Mouse (Mus musculus) cerebellum, adult 2 months (tissue): ENCODE results near the gene Eif2s2. TPM values are rescaled to one million over a fixed set of nuclear protein-coding genes. Genes with fewer than 3 reads are reported as not detected.
A peak's percentile ranks its signal among the peaks of the same experiment; 100 is the strongest.
"Not testable (repeated sequence)": the region's sequence is repeated elsewhere in the genome, so short reads cannot be mapped to it uniquely, and the experiment has no call there.

ENCODE experiments used
- DNase-seq, 2 experiments: peaks; one replicate each; pipeline ENCODE4 v3.0.0; 2021
- H3K27ac ChIP-seq: fragments of 200-500 bp; 2 replicates; pipeline ENCODE4 v1.5.1; 2012; ENCODE audit warnings: low read length, control low read depth, inconsistent platforms; ENCODE audit not compliant: insufficient read depth
- H3K27me3 ChIP-seq: fragments of 200-500 bp; 2 replicates; pipeline ENCODE4 v1.6.1; 2012; ENCODE audit warnings: inconsistent platforms, mild to moderate bottlenecking, low read length, moderate library complexity; ENCODE audit not compliant: control insufficient read depth, insufficient read depth
- H3K4me1 ChIP-seq: fragments of 200-500 bp; 2 replicates; pipeline ENCODE4 v1.6.1; 2011; ENCODE audit warnings: low read length; ENCODE audit not compliant: control insufficient read depth, insufficient read depth
- H3K4me3 ChIP-seq: fragments of 200-500 bp; replicated peaks from 2 replicates; pipeline ENCODE3; 2011; ENCODE audit warnings: mild to moderate bottlenecking, low read depth, low read length, control low read depth; ENCODE audit not compliant: insufficient read depth
- CTCF ChIP-seq: fragments of 200-500 bp; IDR thresholded peaks from 2 replicates; pipeline ENCODE4 v1.5.1; 2011; ENCODE audit warnings: low read depth, mild to moderate bottlenecking, control low read depth, low read length, moderate library complexity, borderline replicate concordance; ENCODE audit not compliant: insufficient read depth
- POLR2A ChIP-seq: fragments of 200-500 bp; IDR thresholded peaks from 2 replicates; pipeline ENCODE4 v1.6.1; 2011; ENCODE audit warnings: low read length, control low read depth, borderline replicate concordance; ENCODE audit not compliant: insufficient read depth
- WGBS: fragments of 180-500 bp; shearing (Covaris S2); methylation state at CpG from one replicate; pipeline ENCODE4 v1.1.7; 2018; 5-methylcytosine and 5-hydroxymethylcytosine counted together
- polyA plus RNA-seq: library from polyadenylated mRNA; depleted of rRNA; stranded (reverse); fragments of >200 nt; gene quantifications from 2 replicates; pipeline ENCODE4 v1.2.3, GENCODE M21; 2012

Gene Eif2s2
- polyA plus RNA-seq, 1 experiment = 50.2 TPM

GRCm38 (mm10) chr2:154926843-154927242 lies 34.1 kb upstream of the Eif2s2 start:
- WGBS = 93% methylated on average over 6 of the region's 6 CpGs
- no peak for TF ChIP-seq CTCF
- no peak for TF ChIP-seq POLR2A
- Histone ChIP-seq H3K4me3 (no peak overlapping the region), H3K27ac (no peak overlapping the region), H3K27me3 (no peaks in the 10 kb centered on the region), H3K4me1 (no peaks in the 10 kb centered on the region)
- DNase-seq = no peak

GRCm38 (mm10) chr2:154925411-154926031 lies 32.8 kb upstream of the Eif2s2 start:
- WGBS = 55% methylated on average over 7 of the region's 7 CpGs
- Histone ChIP-seq H3K27ac (no peak overlapping the region), H3K4me1 (no peaks in the 10 kb centered on the region), H3K27me3 (no peaks in the 10 kb centered on the region), H3K4me3 (no peak overlapping the region)
- no peak for DNase-seq
- no peak for TF ChIP-seq CTCF
- TF ChIP-seq POLR2A = no peak

GRCm38 (mm10) chr2:154922134-154922533 lies 29.4 kb upstream of the Eif2s2 start:
- H3K4me3 ChIP-seq, H3K27ac ChIP-seq, H3K4me1 ChIP-seq, DNase-seq, H3K27me3 ChIP-seq: not testable (repeated sequence)
- WGBS = no CpG with 5 or more reads among the region's 4 CpGs

GRCm38 (mm10) chr2:154920896-154921295 lies 28.2 kb upstream of the Eif2s2 start:
- Histone ChIP-seq H3K4me1 (no peaks in the 10 kb centered on the region), H3K27me3 (no peaks in the 10 kb centered on the region), H3K4me3 (no peak overlapping the region), H3K27ac (no peak overlapping the region)
- no peak for DNase-seq
- no peak for TF ChIP-seq CTCF
- TF ChIP-seq POLR2A = no peak
- WGBS = 38% methylated on average over 7 of the region's 7 CpGs

- Histone ChIP-seq H3K4me3 (no peak overlapping the region), H3K27ac (no peak overlapping the region), H3K27me3 (no peaks in the 10 kb centered on the region), H3K4me1 (no peaks in the 10 kb centered on the region)
- 84% methylated on average over 13 of the region's 13 CpGs for WGBS
- TF ChIP-seq POLR2A (no peak), CTCF (no peak)
- no peak for DNase-seq
Observed at GRCm38 (mm10) chr2:154917866-154918641, 25.3 kb upstream of the Eif2s2 start.

GRCm38 (mm10) chr2:154916547-154916946 lies 23.8 kb upstream of the Eif2s2 start:
- no peaks in the 10 kb centered on the region for H3K4me1 ChIP-seq
- no peak overlapping the region for H3K27ac ChIP-seq
- H3K4me3 ChIP-seq = no peak overlapping the region
- WGBS = 20% methylated on average over 2 of the region's 2 CpGs
- DNase-seq = no peak
- no peaks in the 10 kb centered on the region for H3K27me3 ChIP-seq
- TF ChIP-seq POLR2A = no peak
- TF ChIP-seq CTCF = peak; percentile 22; the same call in 1 of the 2 replicates

GRCm38 (mm10) chr2:154915922-154916541 lies 23.3 kb upstream of the Eif2s2 start:
- TF ChIP-seq POLR2A (no peak), CTCF (no peak)
- no peak for DNase-seq
- no peak overlapping the region for H3K27ac ChIP-seq
- no peak overlapping the region for H3K4me3 ChIP-seq
- H3K4me1 ChIP-seq = no peaks in the 10 kb centered on the region
- no peaks in the 10 kb centered on the region for H3K27me3 ChIP-seq
- WGBS = 75% methylated on average over 12 of the region's 12 CpGs

- no peak for DNase-seq
- Histone ChIP-seq H3K27me3 (no peaks in the 10 kb centered on the region), H3K27ac (no peak overlapping the region), H3K4me1 (no peaks in the 10 kb centered on the region), H3K4me3 (no peak overlapping the region)
- TF ChIP-seq POLR2A = no peak
- 82% methylated on average over 6 of the region's 6 CpGs for WGBS
Observed at GRCm38 (mm10) chr2:154909789-154910188, 17.1 kb upstream of the Eif2s2 start.

GRCm38 (mm10) chr2:154908223-154908622 lies 15.5 kb upstream of the Eif2s2 start:
- not testable (repeated sequence) for H3K27me3 ChIP-seq, H3K4me1 ChIP-seq, H3K27ac ChIP-seq, DNase-seq, H3K4me3 ChIP-seq
- WGBS = 42% methylated on average over 2 of the region's 2 CpGs
